Mouse (Mus musculus) E14TG2a.4 (cell line): ENCODE data around the gene T.

Experiments
- CTCF ChIP-seq: conservative IDR thresholded peaks from 2 replicates; pipeline ENCODE4 v1.5.1; 2014; ENCODE audit warnings: low read length
- NANOG ChIP-seq: IDR thresholded peaks from 2 replicates; pipeline ENCODE4 v1.6.1; 2014; ENCODE audit warnings: borderline replicate concordance, low read length, mixed read lengths
- POU5F1 ChIP-seq: IDR thresholded peaks from 2 replicates; pipeline ENCODE4 v1.6.1; 2014; ENCODE audit warnings: low read length, borderline replicate concordance

DNA sequence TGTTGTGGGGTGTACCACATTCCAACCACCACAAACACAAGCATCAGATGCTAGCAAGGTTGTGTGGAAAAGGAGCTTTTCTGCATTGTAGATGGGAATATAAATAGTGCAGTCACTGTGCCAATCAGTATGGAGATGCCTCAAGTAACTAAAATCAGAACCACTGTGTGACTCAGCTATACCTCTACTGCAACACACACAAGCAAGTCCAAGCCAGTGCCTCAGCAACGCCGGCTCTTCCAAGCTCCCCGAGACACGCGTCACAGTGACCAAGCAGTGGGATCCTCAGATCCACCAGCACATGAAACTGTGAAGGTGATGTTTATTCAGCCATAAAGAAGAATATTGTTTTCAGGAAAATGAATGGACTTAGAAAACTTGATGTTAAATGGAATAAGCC, 56.7 kb downstream of the T start:
- TF ChIP-seq CTCF (no peak), NANOG (no peak), POU5F1 (no peak)
